Mouse (Mus musculus): ENCODE measurements around the gene Irf4. TPM values are rescaled to one million over a fixed set of nuclear protein-coding genes. Genes with fewer than 3 reads are reported as not detected.

Irf4 gene
- polyA plus RNA-seq, 1 experiment from 2014 or later, result not detected

DNA sequence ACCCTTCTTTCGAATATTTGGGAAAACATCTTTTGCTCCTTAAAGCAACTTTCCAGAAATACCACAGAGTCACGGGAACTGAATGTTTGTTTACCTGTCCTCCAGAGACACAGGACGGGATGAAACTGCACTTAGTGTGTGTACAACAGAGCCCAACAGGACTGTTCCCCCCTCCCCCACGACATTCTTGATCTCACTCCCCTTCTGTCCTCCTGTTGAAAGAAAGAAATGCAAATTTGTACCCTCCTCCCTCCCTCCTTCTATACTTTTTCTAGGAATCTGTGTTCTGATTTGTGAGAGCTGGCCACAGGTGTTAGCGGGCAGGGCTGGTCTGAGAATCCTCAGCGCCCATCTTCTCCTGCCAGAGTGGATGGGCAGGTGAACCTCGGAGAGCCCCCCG, 25.2 kb upstream of the Irf4 start:
- Histone ChIP-seq H3K36me3 (no peaks in the 10 kb centered on the region), H3K9me3 (no peaks in the 10 kb centered on the region), H3K4me1 (replicated peaks) (peaks cover 42% of the 10 kb centered on the region), H3K27ac (no peak overlapping the region), H3K27me3 (ENCODE audit: insufficient read depth, poor library complexity, severe bottlenecking) (no peaks in the 10 kb centered on the region), H3K4me3 (no peak overlapping the region)
- no peak for DNase-seq (ENCODE audit: low spot score)
- WGBS, result 53% methylated on average over 8 of the region's 8 CpGs

DNA sequence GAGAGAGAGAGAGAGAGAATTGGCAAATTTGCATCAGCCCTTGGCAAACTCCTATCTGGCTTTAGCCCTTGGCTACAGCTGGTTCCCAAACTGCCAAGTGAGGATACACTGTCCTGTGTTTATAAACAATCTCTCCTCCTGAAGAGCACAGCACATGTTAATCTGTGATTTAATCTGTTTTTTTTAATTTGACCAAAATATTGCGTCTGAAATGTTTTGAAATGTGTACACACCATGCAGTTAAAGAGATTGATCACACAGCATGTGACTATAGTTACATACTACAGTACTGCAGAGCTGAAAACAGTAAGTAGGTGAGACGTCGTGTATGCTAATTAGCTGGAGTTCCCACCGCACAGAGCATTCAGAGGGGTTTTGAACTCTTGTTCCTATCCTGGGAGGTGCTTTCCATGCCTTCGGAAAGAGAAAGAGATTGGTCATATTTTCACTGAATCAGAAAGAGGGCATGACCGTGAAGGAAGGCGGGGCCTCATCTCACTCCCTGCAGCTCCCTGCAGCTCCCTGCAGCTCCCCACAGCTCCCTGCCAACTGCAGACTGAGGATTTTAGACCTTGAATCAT, 24.2 kb upstream of the Irf4 start:
- Histone ChIP-seq H3K27ac (no peak overlapping the region), H3K4me1 (replicated peaks) (peaks cover 37% of the 10 kb centered on the region)

DNA sequence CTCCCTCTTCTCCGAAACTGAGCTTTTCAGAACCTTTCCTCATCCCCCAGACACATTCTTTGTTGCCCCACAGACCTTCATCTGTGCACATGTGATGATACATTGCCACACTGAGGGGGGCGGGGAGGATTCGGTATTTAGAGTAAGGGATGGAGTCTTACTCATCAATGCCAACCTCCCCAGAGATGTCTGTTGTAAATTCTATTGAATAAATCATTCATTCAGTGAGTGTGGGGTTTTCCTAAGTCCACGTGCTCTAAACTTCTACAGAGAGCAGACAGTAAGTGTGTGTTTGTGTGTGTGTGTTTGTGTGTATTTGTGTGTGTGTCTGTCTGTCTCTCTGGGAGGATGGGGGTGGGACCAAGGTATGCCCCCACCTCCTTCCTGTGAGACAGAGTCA, 22.1 kb upstream of the Irf4 start:
- Histone ChIP-seq H3K9me3 (no peaks in the 10 kb centered on the region), H3K4me3 (no peak overlapping the region), H3K4me1 (replicated peaks) (peaks cover 30% of the 10 kb centered on the region), H3K36me3 (no peaks in the 10 kb centered on the region), H3K27ac (no peak overlapping the region), H3K27me3 (ENCODE audit: insufficient read depth, poor library complexity, severe bottlenecking) (no peaks in the 10 kb centered on the region)
- 90% methylated on average over 4 of the region's 4 CpGs for WGBS
- no peak for DNase-seq (ENCODE audit: low spot score)

More for the DNA sequence above, 24.2 kb upstream of the Irf4 start:
- Histone ChIP-seq H3K9me3 (no peaks in the 10 kb centered on the region), H3K27me3 (ENCODE audit: insufficient read depth, poor library complexity, severe bottlenecking) (no peaks in the 10 kb centered on the region), H3K4me3 (no peak overlapping the region), H3K36me3 (no peaks in the 10 kb centered on the region)
- 38% methylated on average over 7 of the region's 7 CpGs for WGBS
- DNase-seq (ENCODE audit: low spot score), result no peak

DNA sequence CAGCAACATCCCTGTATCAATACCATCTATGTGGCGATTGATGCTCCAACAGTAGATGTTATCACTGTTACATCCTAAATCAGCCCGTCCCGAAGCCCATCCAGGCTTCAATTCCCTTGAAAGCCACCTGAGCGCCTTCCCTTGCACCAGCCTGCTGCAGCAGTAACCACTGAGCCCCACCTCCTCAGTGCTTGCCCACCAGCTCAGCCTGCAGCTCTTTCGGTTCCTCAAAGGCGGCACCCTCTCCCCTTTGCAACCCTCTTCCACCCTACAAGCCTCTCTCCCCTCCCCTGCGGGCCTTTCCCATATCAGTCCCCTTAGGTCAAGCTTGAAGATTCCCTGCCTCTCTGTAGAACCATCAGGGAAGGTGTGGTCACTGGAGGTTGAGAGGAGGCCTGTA, 20.9 kb upstream of the Irf4 start:
- no peak overlapping the region for H3K27ac ChIP-seq
- DNase-seq (ENCODE audit: low spot score), result no peak
- H3K36me3 ChIP-seq, result no peaks in the 10 kb centered on the region
- 91% methylated on average over 7 of the region's 7 CpGs for WGBS
- H3K27me3 ChIP-seq (ENCODE audit: insufficient read depth, poor library complexity, severe bottlenecking), result no peaks in the 10 kb centered on the region
- no peaks in the 10 kb centered on the region for H3K9me3 ChIP-seq
- H3K4me3 ChIP-seq, result no peak overlapping the region
- peaks cover 20% of the 10 kb centered on the region for H3K4me1 ChIP-seq (replicated peaks)

DNA sequence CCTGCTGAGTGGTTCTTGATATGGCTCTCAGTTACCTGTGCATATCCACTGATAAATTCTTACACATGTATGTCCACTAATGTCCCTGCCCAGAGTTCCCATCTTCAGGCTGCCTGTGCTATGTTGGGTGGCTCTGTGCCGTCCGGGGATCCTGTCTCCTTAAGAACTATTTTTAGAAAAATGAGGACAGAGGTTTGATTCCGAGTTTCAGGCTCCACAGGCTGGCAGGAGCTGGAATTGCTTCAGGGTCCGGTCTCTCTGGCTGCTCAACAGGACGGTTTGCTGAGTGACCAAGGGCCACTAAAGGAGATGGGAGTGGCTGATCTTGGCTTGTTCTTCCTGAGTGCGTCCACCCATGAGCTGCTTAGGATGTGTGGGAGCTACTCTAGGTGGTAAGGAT, 19.8 kb upstream of the Irf4 start:
- DNase-seq (ENCODE audit: low spot score), result no peak
- no peaks in the 10 kb centered on the region for H3K36me3 ChIP-seq
- H3K4me3 ChIP-seq, result no peak overlapping the region
- peaks cover 9% of the 10 kb centered on the region for H3K4me1 ChIP-seq (replicated peaks)
- whole genome bisulfite sequencing, result 59% methylated on average over 6 of the region's 6 CpGs
- no peaks in the 10 kb centered on the region for H3K27me3 ChIP-seq (ENCODE audit: insufficient read depth, poor library complexity, severe bottlenecking)
- no peaks in the 10 kb centered on the region for H3K9me3 ChIP-seq
- H3K27ac ChIP-seq, result no peak overlapping the region

DNA sequence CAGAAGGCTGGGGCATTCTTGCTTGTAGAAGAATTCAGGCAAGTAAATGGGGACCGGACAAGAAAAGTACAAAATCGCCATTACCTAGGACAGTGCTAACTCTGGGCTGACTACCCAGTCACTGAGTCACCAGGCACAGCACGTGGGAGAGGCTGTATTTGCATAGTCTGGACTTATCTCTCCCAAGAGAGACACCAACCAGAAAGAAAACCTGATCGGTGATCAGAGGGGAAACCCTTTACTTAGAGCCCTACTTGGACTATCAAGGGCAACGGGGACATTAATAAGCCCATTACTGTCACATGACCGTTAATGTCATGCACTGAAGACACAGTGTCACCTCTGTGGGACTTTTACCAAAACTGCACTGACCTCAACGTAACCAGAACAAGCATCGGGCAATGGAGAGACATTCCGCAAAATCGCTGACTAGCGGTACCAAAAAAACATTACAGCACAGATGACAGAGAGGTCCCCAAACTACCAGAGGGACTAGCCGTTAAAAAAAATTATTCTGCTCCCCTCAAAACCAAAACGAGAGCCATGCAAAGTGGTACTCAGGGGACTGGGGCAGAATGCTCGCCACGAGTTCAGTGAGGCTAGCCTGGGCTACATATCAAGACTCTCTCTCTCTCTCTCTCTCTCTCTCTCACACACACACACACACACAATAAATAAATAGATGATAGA, 18.8 kb upstream of the Irf4 start:
- Histone ChIP-seq H3K27me3 (ENCODE audit: insufficient read depth, poor library complexity, severe bottlenecking) (no peaks in the 10 kb centered on the region), H3K4me1 (replicated peaks) (peaks cover under 1% of the 10 kb centered on the region), H3K9me3 (no peaks in the 10 kb centered on the region), H3K27ac (no peak overlapping the region), H3K4me3 (no peak overlapping the region), H3K36me3 (no peaks in the 10 kb centered on the region)
- no peak for DNase-seq (ENCODE audit: low spot score)
- WGBS, result 89% methylated on average over 15 of the region's 15 CpGs

DNA sequence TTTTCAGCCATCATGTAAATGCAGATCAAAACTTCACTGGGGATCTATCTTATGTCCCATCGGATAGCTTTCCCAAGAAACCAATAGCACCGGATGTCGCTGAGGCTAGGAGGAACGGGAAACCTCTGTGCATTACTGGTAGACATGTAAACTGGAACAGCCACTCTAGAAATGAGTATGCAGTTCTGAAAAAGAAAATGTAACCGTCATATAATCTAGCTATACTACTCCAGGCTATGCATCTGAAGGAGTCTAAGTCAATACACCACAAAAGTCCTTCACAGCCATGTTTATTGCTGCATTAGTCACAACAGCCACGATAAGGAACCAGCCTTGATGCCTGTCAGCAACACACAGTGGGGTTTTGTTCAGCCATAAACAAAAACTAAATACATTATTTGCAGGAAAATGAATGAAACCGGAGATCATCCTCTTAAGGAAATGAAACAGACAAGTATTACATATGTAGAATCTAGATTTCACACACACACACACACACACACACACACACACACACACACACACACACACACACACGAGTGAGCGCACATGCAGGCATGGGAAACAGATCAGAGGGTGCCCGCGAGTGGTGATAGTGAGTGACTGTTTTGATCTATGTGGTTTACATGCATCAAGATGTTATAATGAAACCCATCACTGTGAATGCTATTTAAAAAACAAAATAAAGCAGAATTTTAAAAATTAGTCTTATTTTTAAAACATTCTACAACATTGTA, 16.1 kb upstream of the Irf4 start:
- WGBS, result 90% methylated on average over 11 of the region's 11 CpGs
- H3K4me1 ChIP-seq (replicated peaks), result no peaks in the 10 kb centered on the region
- H3K27ac ChIP-seq, result no peak overlapping the region
- DNase-seq (ENCODE audit: low spot score), result no peak
- H3K27me3 ChIP-seq (ENCODE audit: insufficient read depth, poor library complexity, severe bottlenecking), result no peaks in the 10 kb centered on the region
- no peak overlapping the region for H3K4me3 ChIP-seq
- no peaks in the 10 kb centered on the region for H3K36me3 ChIP-seq
- no peaks in the 10 kb centered on the region for H3K9me3 ChIP-seq

DNA sequence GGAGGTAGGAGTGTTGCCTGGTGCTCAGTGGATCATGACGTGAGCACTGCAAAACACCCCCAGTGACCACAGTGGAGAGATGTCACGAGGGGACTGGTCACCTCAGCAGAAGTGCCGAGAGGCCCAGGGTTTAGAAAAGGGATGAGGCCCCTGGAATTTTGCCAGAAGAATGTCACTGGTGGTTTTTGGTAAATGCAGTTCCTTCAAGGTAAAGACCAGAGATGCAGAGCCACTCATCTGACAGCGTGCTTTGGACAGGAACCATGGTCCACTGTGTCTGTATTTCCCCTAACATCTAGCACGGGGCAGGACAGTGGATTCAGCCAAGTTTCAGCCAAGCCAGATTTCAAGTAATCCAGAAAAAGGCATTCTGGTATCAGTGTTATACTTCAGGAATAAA, 12.3 kb upstream of the Irf4 start:
- Histone ChIP-seq H3K27ac (no peak overlapping the region), H3K9me3 (no peaks in the 10 kb centered on the region), H3K27me3 (ENCODE audit: insufficient read depth, poor library complexity, severe bottlenecking) (no peaks in the 10 kb centered on the region), H3K4me1 (replicated peaks) (no peaks in the 10 kb centered on the region), H3K4me3 (no peak overlapping the region), H3K36me3 (no peaks in the 10 kb centered on the region)
- DNase-seq (ENCODE audit: low spot score), result no peak
- WGBS, result 88% methylated on average over 5 of the region's 5 CpGs

DNA sequence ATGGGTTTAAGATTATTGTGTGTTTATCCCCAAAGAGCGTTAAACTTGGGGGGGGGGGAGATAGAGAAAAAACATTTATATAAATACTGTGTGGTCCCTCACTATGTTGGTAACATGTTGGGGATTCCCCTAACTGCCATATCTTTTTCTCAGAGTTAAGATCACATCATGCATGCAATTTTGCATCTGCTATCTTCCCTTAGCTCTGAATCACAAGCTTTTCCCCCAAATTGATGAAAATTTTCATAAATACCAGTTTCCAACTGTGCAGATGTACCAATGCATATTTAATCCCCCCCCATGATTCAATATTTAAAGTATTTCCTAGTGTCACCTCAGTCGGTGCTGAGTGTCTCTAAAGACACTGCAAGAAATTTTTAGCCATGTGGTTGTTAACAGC, 11.8 kb upstream of the Irf4 start:
- 89% methylated on average over 2 of the region's 2 CpGs for WGBS
- no peaks in the 10 kb centered on the region for H3K4me1 ChIP-seq (replicated peaks)
- no peaks in the 10 kb centered on the region for H3K9me3 ChIP-seq
- no peaks in the 10 kb centered on the region for H3K36me3 ChIP-seq
- no peak overlapping the region for H3K27ac ChIP-seq
- H3K4me3 ChIP-seq, result no peak overlapping the region
- no peak for DNase-seq (ENCODE audit: low spot score)
- no peaks in the 10 kb centered on the region for H3K27me3 ChIP-seq (ENCODE audit: insufficient read depth, poor library complexity, severe bottlenecking)

DNA sequence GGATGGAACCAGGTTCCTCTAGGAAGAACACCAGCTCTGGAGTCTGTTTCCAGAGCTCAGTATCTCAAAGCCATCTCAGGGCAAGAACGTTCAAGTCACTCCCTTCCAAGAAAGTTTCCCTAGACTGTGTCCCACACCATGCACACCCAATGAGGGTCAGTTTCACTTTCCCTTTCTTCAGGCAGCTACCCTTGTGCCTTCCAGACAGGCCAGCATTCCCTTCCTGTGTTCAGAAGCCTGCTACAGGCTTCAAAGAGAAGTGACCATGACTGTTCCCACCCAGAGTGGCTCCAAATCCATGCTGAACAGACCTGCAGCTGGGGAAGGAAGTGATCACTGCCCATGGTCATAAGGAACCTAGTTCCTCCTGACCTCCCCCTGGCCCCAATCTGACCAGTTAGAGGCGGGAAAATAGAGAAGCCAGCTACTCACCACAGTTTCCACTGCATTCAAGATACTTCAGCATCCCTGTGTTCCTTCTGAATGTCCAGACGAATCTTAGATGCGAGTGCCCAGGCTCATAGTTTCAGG, 10.7 kb upstream of the Irf4 start:
- 83% methylated on average over 4 of the region's 4 CpGs for WGBS
- Histone ChIP-seq H3K27ac (no peak overlapping the region), H3K4me1 (replicated peaks) (no peaks in the 10 kb centered on the region), H3K27me3 (ENCODE audit: insufficient read depth, poor library complexity, severe bottlenecking) (no peaks in the 10 kb centered on the region), H3K9me3 (no peaks in the 10 kb centered on the region), H3K36me3 (no peaks in the 10 kb centered on the region), H3K4me3 (no peak overlapping the region)
- no peak for DNase-seq (ENCODE audit: low spot score)

DNA sequence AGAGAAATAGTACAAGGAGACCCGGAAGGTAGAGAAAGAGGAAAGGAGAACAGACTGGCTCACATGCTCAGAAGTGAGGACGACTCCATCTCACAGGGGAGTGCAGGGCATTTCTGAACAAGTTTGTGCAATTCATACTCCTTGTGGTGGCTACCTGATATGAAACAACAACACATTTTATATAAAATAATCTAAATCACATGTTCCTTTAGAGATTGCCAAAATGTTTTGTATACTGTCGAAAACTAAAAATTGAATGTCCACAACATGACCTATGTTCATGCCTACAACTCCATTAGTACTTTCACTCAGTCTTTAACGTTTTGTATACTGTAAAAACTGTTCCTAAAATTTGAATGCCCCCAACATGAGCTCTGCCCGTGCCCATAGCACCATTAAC, 7.9 kb upstream of the Irf4 start:
- Histone ChIP-seq H3K9me3 (no peaks in the 10 kb centered on the region), H3K4me3 (no peak overlapping the region), H3K27ac (no peak overlapping the region), H3K36me3 (no peaks in the 10 kb centered on the region), H3K4me1 (replicated peaks) (no peaks in the 10 kb centered on the region), H3K27me3 (ENCODE audit: insufficient read depth, poor library complexity, severe bottlenecking) (peaks cover 9% of the 10 kb centered on the region; the same call in 1 of the 2 replicates)
- 78% methylated on average over 5 of the region's 5 CpGs for WGBS
- no peak for DNase-seq (ENCODE audit: low spot score)

DNA sequence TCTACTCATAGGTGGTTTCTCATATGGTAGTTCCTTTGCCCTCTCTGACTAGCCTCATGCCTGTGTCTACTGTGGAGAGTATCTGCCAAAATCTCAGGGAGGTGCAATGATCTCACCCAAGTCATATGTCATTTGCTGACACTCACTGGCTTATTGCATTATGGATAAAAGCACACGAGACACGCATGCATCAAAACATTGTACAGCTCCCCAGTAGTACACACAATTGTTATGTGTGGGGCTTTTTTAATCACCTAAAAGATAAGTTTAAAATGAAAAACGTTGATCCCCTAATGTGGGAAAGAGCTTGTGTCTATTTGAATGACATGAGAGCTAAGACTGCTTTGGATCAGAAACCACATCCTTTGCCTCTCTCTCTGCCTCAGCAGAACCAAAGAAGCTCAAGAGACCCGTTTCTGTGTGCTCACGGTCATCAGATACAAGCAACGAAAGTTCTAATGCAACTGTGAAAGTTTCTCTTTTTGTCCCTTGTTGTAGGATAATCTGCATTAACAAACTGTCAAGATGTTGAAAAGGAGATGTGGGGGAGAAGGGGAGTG, 6.5 kb upstream of the Irf4 start:
- Histone ChIP-seq H3K36me3 (no peaks in the 10 kb centered on the region), H3K27ac (no peak overlapping the region), H3K4me1 (replicated peaks) (no peaks in the 10 kb centered on the region), H3K9me3 (no peaks in the 10 kb centered on the region), H3K27me3 (ENCODE audit: insufficient read depth, poor library complexity, severe bottlenecking) (peaks cover 22% of the 10 kb centered on the region), H3K4me3 (no peak overlapping the region)
- no peak for DNase-seq (ENCODE audit: low spot score)
- WGBS, result 76% methylated on average over 6 of the region's 6 CpGs

DNA sequence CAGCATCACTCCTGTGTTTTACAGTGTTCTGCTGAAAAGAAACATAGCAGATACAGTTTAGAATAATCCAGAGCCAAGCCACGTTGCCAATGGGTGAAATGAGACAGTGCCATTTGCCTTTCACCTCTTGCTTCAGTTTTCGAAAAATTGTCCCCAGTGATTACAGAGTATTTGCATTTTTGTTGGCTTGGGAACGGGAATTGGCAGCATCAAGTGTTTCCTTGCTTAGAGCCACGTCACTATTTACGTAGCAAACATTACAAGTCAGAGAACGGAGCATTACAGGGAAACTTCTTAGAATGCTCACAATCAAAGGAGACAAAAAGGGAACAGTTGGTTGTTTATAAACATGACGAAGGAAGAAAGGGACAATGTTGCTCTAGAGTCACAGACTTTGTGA, 3.9 kb upstream of the Irf4 start:
- WGBS, result 84% methylated on average over 7 of the region's 7 CpGs
- no peaks in the 10 kb centered on the region for H3K9me3 ChIP-seq
- H3K4me1 ChIP-seq (replicated peaks), result peaks cover 15% of the 10 kb centered on the region
- peaks cover 48% of the 10 kb centered on the region for H3K27me3 ChIP-seq (ENCODE audit: insufficient read depth, poor library complexity, severe bottlenecking)
- no peak for DNase-seq (ENCODE audit: low spot score)
- H3K27ac ChIP-seq, result no peak overlapping the region
- H3K36me3 ChIP-seq, result no peaks in the 10 kb centered on the region
- H3K4me3 ChIP-seq, result no peak overlapping the region

All from hindbrain, embryonic 10.5 days (tissue).